Mouse (Mus musculus) left cerebral cortex, adult 18-20 months (tissue): ENCODE measurements around the gene Kat6b. TPM values are rescaled to one million over a fixed set of nuclear protein-coding genes. Genes with fewer than 3 reads are reported as not detected.
A peak's percentile ranks its signal among the peaks of the same experiment; 100 is the strongest.

Experiments used
- DNase-seq, 2 experiments: peaks; one replicate each; pipeline ENCODE4 v3.0.0; 2021 to 2022; ENCODE audit warnings: low spot score in 2 of 2, mixed read lengths in 1 of 2
- total RNA-seq, 2 experiments: library from RNA; stranded (reverse); gene quantifications; 2 replicates each; pipeline ENCODE4 v1.2.3; 2021

The Kat6b gene
- total RNA-seq, 2 experiments from 2014 or later, result 126 to 132 TPM

- no peak for DNase-seq
Observed at GRCm38 (mm10) chr14:21702691-21703090, 221.5 kb downstream of the Kat6b start.

GRCm38 (mm10) chr14:21703255-21703654, 222.0 kb downstream of the Kat6b start:
- DNase-seq, result no peak

- DNase-seq, result no peak
Observed at GRCm38 (mm10) chr14:21705462-21705861, 224.2 kb downstream of the Kat6b start.

- peak; percentile 24 to 53 for DNase-seq
Observed at GRCm38 (mm10) chr14:21706759-21707571, 225.7 kb downstream of the Kat6b start.

- no peak for DNase-seq
Observed at GRCm38 (mm10) chr14:21709545-21709944, 228.3 kb downstream of the Kat6b start.

GRCm38 (mm10) chr14:21711231-21711630, 230.0 kb downstream of the Kat6b start:
- no peak for DNase-seq

GRCm38 (mm10) chr14:21714486-21714885, 233.3 kb downstream of the Kat6b start, which contains the start of gene Dupd1:
Dupd1 (minus strand) TSS chr14:21714576.
- DNase-seq, result no peak

- DNase-seq, result no peak
Observed at GRCm38 (mm10) chr14:21719646-21720383, 238.6 kb downstream of the Kat6b start.

- no peak for DNase-seq
Observed at GRCm38 (mm10) chr14:21720430-21721205, 239.4 kb downstream of the Kat6b start.

Other genes starting within 250 kb of the Kat6b start
- gene Dupd1, start 233.1 kb downstream of the Kat6b start, total RNA-seq, result under 1 TPM in 1 of 2 experiments, not detected in 1; 0.66 TPM